Mouse (Mus musculus) forebrain, postnatal 0 days (tissue): ENCODE results near the gene Cpt2. TPM values are rescaled to one million over a fixed set of nuclear protein-coding genes. Genes with fewer than 3 reads are reported as not detected.

Experiments used
- ATAC-seq: fragments of 200-750 bp; cut with Nextera tagmentation; 2 replicates; pipeline ENCODE4 v1.8.0; 2017; ENCODE audit warnings: mild to moderate bottlenecking, moderate library complexity
- DNase-seq: peaks from one replicate; pipeline ENCODE4 v3.0.0-alpha.2; 2015
- H3K27ac ChIP-seq: fragments of 300-500 bp; sonication (generic); 2 replicates; pipeline ENCODE4 v1.5.1; 2014; ENCODE audit warnings: low read depth, mild to moderate bottlenecking, antibody characterized with exemption, low read length, moderate library complexity, mixed read lengths
- H3K27me3 ChIP-seq: fragments of 300-500 bp; sonication (generic); 2 replicates; pipeline ENCODE4 v1.6.1; 2014; ENCODE audit warnings: mild to moderate bottlenecking, low read length, mixed read lengths; ENCODE audit not compliant: insufficient read depth
- H3K36me3 ChIP-seq: fragments of 300-500 bp; sonication (generic); 2 replicates; pipeline ENCODE4 v1.6.1; 2014; ENCODE audit warnings: mild to moderate bottlenecking, moderate library complexity; ENCODE audit not compliant: insufficient read depth
- H3K4me1 ChIP-seq: fragments of 300-500 bp; sonication (generic); 2 replicates; pipeline ENCODE4 v1.6.1; 2014; ENCODE audit warnings: antibody characterized with exemption; ENCODE audit not compliant: insufficient read depth
- H3K4me2 ChIP-seq: fragments of 300-500 bp; sonication (generic); 2 replicates; pipeline ENCODE4 v1.6.1; 2014; ENCODE audit warnings: low read depth, mild to moderate bottlenecking, moderate library complexity
- H3K4me3 ChIP-seq: fragments of 300-500 bp; sonication (generic); 2 replicates; pipeline ENCODE4 v1.5.1; 2014; ENCODE audit warnings: low read depth, low read length, mixed read lengths
- H3K9ac ChIP-seq: fragments of 300-500 bp; sonication (generic); 2 replicates; pipeline ENCODE4 v1.6.1; 2014; ENCODE audit warnings: mild to moderate bottlenecking
- H3K9me3 ChIP-seq: fragments of 300-500 bp; sonication (generic); 2 replicates; pipeline ENCODE4 v1.6.1; 2016; ENCODE audit warnings: low read length
- CTCF ChIP-seq: sonication (generic); IDR thresholded peaks from 2 replicates; pipeline ENCODE4 v1.5.1; 2016; ENCODE audit warnings: antibody characterized with exemption, control low read depth, low read depth
- WGBS: fragments of 180-500 bp; shearing (Covaris S2); extraction: QIAGEN DNeasy Blood & Tissue Kit; methylation state at CpG from one replicate; pipeline ENCODE4 v1.1.7; 2014; 5-methylcytosine and 5-hydroxymethylcytosine counted together
- polyA plus RNA-seq: library from polyadenylated mRNA; unstranded; fragments of >200 nt; fragmentation: Nextera tagmentation; extraction: Ambion mirVana; gene quantifications from 2 replicates; pipeline ENCODE4 v1.2.1, GENCODE M21; 2015
- total RNA-seq: library from RNA; depleted of rRNA; stranded (reverse); fragments of >200 nt; gene quantifications from 2 replicates; pipeline ENCODE4 v1.2.3, GENCODE M21; 2014

Cpt2 gene
- total and polyA plus RNA-seq, 2 experiments from 2014 or later = 9.5 to 9.7 TPM

GRCm38 (mm10) chr4:107938124-107938523 is 14.7 kb upstream of the Cpt2 start:
- Histone ChIP-seq H3K4me2 (no peak overlapping the region), H3K27ac (no peak overlapping the region), H3K27me3 (no peaks in the 10 kb centered on the region), H3K9ac (no peak overlapping the region), H3K36me3 (no peaks in the 10 kb centered on the region), H3K4me3 (no peak overlapping the region), H3K9me3 (no peaks in the 10 kb centered on the region), H3K4me1 (no peaks in the 10 kb centered on the region)
- TF ChIP-seq CTCF = no peak
- ATAC-seq = no peak
- 53% methylated on average over 2 of the region's 2 CpGs for WGBS
- DNase-seq = no peak

GRCm38 (mm10) chr4:107937338-107937737 is 13.9 kb upstream of the Cpt2 start:
- Histone ChIP-seq H3K27ac (no peak overlapping the region), H3K4me2 (no peak overlapping the region), H3K4me1 (no peaks in the 10 kb centered on the region), H3K9me3 (no peaks in the 10 kb centered on the region), H3K27me3 (no peaks in the 10 kb centered on the region), H3K9ac (no peak overlapping the region), H3K4me3 (no peak overlapping the region), H3K36me3 (no peaks in the 10 kb centered on the region)
- peak; percentile 86 for ATAC-seq
- 20% methylated on average over 6 of the region's 6 CpGs for WGBS
- DNase-seq = peak; percentile 80
- TF ChIP-seq CTCF = peak; percentile 71

GRCm38 (mm10) chr4:107935254-107935653 is 11.8 kb upstream of the Cpt2 start:
- ATAC-seq = no peak
- no peaks in the 10 kb centered on the region for H3K4me1 ChIP-seq
- no peaks in the 10 kb centered on the region for H3K9me3 ChIP-seq
- WGBS = 64% methylated on average over 3 of the region's 3 CpGs
- no peaks in the 10 kb centered on the region for H3K36me3 ChIP-seq
- no peak for TF ChIP-seq CTCF
- no peak overlapping the region for H3K4me3 ChIP-seq
- no peak overlapping the region for H3K27ac ChIP-seq
- H3K4me2 ChIP-seq = no peak overlapping the region
- DNase-seq = no peak
- no peak overlapping the region for H3K9ac ChIP-seq
- no peaks in the 10 kb centered on the region for H3K27me3 ChIP-seq

- ATAC-seq = no peak
- H3K27ac ChIP-seq = no peak overlapping the region
These were observed 9.8 kb upstream of the Cpt2 start for GRCm38 (mm10) chr4:107933239-107933638.

GRCm38 (mm10) chr4:107931453-107931852 is 8.0 kb upstream of the Cpt2 start:
- Histone ChIP-seq H3K36me3 (no peaks in the 10 kb centered on the region), H3K4me2 (no peak overlapping the region), H3K4me1 (no peaks in the 10 kb centered on the region), H3K27ac (no peak overlapping the region), H3K9me3 (no peaks in the 10 kb centered on the region), H3K27me3 (no peaks in the 10 kb centered on the region), H3K9ac (no peak overlapping the region), H3K4me3 (no peak overlapping the region)
- peak; percentile 48 for TF ChIP-seq CTCF
- 76% methylated on average over 3 of the region's 3 CpGs for WGBS
- ATAC-seq (0 out of 2 replicates have a peak, but pooled peaks have one; percentile 32), DNase-seq (peak; percentile 23)

More at GRCm38 (mm10) chr4:107933239-107933638, 9.8 kb upstream of the Cpt2 start:
- Histone ChIP-seq H3K4me3 (no peak overlapping the region), H3K27me3 (no peaks in the 10 kb centered on the region), H3K4me2 (no peak overlapping the region), H3K4me1 (no peaks in the 10 kb centered on the region), H3K9ac (no peak overlapping the region), H3K9me3 (no peaks in the 10 kb centered on the region), H3K36me3 (no peaks in the 10 kb centered on the region)
- no peak for TF ChIP-seq CTCF
- DNase-seq = no peak
- WGBS = 76% methylated on average over 8 of the region's 8 CpGs

GRCm38 (mm10) chr4:107928726-107929125 is 5.3 kb upstream of the Cpt2 start:
- Histone ChIP-seq H3K36me3 (no peaks in the 10 kb centered on the region), H3K4me1 (no peaks in the 10 kb centered on the region), H3K9ac (no peak overlapping the region), H3K27me3 (no peaks in the 10 kb centered on the region), H3K4me3 (no peak overlapping the region), H3K4me2 (no peak overlapping the region), H3K27ac (no peak overlapping the region), H3K9me3 (no peaks in the 10 kb centered on the region)
- ATAC-seq (no peak), DNase-seq (no peak)
- no peak for TF ChIP-seq CTCF
- WGBS = 88% methylated on average over 2 of the region's 2 CpGs

GRCm38 (mm10) chr4:107928269-107928668 is 4.9 kb upstream of the Cpt2 start:
- WGBS = 72% methylated on average over 2 of the region's 2 CpGs
- no peak for TF ChIP-seq CTCF
- DNase-seq = no peak
- Histone ChIP-seq H3K9me3 (no peaks in the 10 kb centered on the region), H3K9ac (no peak overlapping the region), H3K36me3 (no peaks in the 10 kb centered on the region), H3K4me1 (no peaks in the 10 kb centered on the region), H3K4me2 (no peak overlapping the region), H3K27me3 (no peaks in the 10 kb centered on the region), H3K27ac (no peak overlapping the region), H3K4me3 (no peak overlapping the region)
- ATAC-seq = no peak
